Mouse (Mus musculus) heart, adult 2 months (tissue): ENCODE results near the gene Foxi1.
A peak's percentile ranks its signal among the peaks of the same experiment; 100 is the strongest.

ENCODE experiments used
- CTCF ChIP-seq: fragments of 200-600 bp; IDR thresholded peaks from 2 replicates; pipeline ENCODE4 v1.8.1; 2022; ENCODE audit warnings: antibody characterized with exemption, mild to moderate bottlenecking, moderate library complexity
- POLR2A ChIP-seq: fragments of 200-500 bp; IDR thresholded peaks from 2 replicates; pipeline ENCODE4 v1.6.1; 2011; ENCODE audit warnings: mild to moderate bottlenecking, low read depth, low read length, control low read depth; ENCODE audit not compliant: insufficient read depth

DNA sequence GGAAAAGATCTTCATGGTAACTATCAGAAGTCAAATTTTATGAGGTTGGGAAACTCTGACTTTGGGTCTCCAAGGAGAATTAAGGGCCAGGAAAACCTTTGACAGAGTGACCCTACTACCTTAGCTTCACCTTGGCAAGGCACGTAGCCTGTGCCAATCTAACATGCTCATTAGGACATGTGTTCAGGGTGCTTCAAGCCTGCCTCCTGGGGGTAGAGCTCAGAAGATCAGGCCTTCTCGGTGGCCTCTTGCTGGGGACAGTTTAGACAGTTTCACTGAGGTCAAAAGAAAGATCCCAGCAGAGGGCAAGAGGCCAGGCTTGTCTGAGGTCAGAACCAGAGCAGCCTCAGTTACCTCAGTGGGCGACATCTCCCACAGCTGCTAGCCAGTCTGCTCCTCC lies 14.2 kb downstream of the Foxi1 start:
- TF ChIP-seq POLR2A (no peak), CTCF (0 out of 2 replicates have a peak, but pooled peaks have one; percentile 4)
